ENCODE assay signal across 9 mouse cellular contexts in the genomic region with DNA sequence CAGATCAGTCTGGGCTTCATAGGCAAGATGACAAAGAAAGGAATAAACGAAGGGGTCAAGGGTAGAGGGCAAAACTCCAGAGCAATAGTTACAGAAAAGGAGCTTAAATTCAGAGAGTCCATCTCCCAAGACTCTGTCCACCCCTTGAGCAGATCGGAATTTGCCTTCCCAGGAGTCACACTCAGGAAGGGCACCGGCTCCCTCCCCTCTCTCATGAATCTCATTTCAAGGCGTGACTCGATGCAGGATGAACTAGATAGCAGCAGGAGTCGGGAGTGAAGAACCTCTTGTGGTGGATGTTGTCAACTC. TPM values are rescaled to one million over a fixed set of nuclear protein-coding genes. Genes with fewer than 3 reads are reported as not detected.
DNase-seq lines count a peak whose midpoint lies in the region; ATAC-seq and TF ChIP-seq lines count a peak whose summit lies in the region.
"Had no signal": no experiment of that assay in that cellular context is flagged by ENCODE, and none has a peak within 500 bp of the region (broad histone marks: within the 10 kb centered on the region; RNA-seq: fewer than 3 reads in every experiment).

No protein-coding gene starts in this region.

- 0 out of 2 replicates have a peak, but pooled peaks cover 4% of the 10 kb centered on the region for H3K4me1 ChIP-seq in heart, embryonic 12.5 days (replicated peaks)
- H3K4me1 ChIP-seq in MEL (ENCODE audit: control insufficient read depth in 1 of 2, insufficient read depth in 2 of 2, low read length in 2 of 2), result peaks cover 0 to 14% of the 10 kb centered on the region in 2 experiments; a peak in 2 of 4 replicates
- H3K4me1 ChIP-seq in hindbrain, embryonic 14.5 days (replicated peaks; ENCODE audit: control insufficient read depth, insufficient read depth, low read length), result no peaks in the 10 kb centered on the region; the same call in 1 of the 2 replicates
- no peaks in the 10 kb centered on the region for H3K4me1 ChIP-seq in midbrain, embryonic 12.5 days

- no peaks in the 10 kb centered on the region for H3K9me3 ChIP-seq in heart, embryonic 12.5 days (replicated peaks)
- H3K9me3 ChIP-seq in MEL (replicated peaks; ENCODE audit: insufficient read depth, low read length), result no peaks in the 10 kb centered on the region
- H3K9me3 ChIP-seq in hindbrain, embryonic 14.5 days (ENCODE audit: control insufficient read depth, low read length), result no peaks in the 10 kb centered on the region
- H3K9me3 ChIP-seq in midbrain, embryonic 12.5 days, result no peaks in the 10 kb centered on the region

- H3K27ac ChIP-seq in heart, embryonic 12.5 days (ENCODE audit: poor library complexity, severe bottlenecking), result peak overlapping the region; percentile 80; the same call in 1 of the 2 replicates
- H3K27ac ChIP-seq in MEL (ENCODE audit: control insufficient read depth, low read depth, low read length), result peak overlapping the region; percentile 96
- peak overlapping the region; percentile 86 for H3K27ac ChIP-seq in hindbrain, embryonic 14.5 days
- peak overlapping the region; percentile 73 for H3K27ac ChIP-seq in midbrain, embryonic 12.5 days (replicated peaks)

- DNase-seq in heart, postnatal 25 days (ENCODE audit: low spot score), result no peak
- DNase-seq in MEL (ENCODE audit: low read depth, low spot score), result no peak
- DNase-seq in hindbrain, embryonic 14.5 days (ENCODE audit: low spot score), result no peak
- no peak for DNase-seq in urinary bladder, postnatal 14 days (ENCODE audit: low spot score)
- no peak for DNase-seq in layer of hippocampus, adult 9-11 months
- no peak for DNase-seq in ovary, postnatal 36 days (ENCODE audit: low spot score)

- 0 out of 2 replicates have a peak, but pooled peaks cover 5% of the 10 kb centered on the region for H3K27me3 ChIP-seq in heart, embryonic 12.5 days (replicated peaks)
- H3K27me3 ChIP-seq in MEL (ENCODE audit: control insufficient read depth in 1 of 2, insufficient read depth in 2 of 2, low read length in 2 of 2), result no peaks in the 10 kb centered on the region
- no peaks in the 10 kb centered on the region for H3K27me3 ChIP-seq in hindbrain, embryonic 14.5 days (ENCODE audit: control insufficient read depth, insufficient read depth, low read length)
- no peaks in the 10 kb centered on the region for H3K27me3 ChIP-seq in midbrain, embryonic 12.5 days

- intact Hi-C loops in heart, postnatal 25 days (cut with DNase I), result loop anchor here (2.0 kb wide), 1 partner anchor 20 kb away; no protein-coding TSS in a partner anchor

- peak overlapping the region; percentile 67 for H3K4me3 ChIP-seq in heart, embryonic 12.5 days
- peak overlapping the region; percentile 67 to 85 for H3K4me3 ChIP-seq in MEL (ENCODE audit: control insufficient read depth in 1 of 2, insufficient read depth in 1 of 2, low read depth in 2 of 2, low read length in 2 of 2)
- H3K4me3 ChIP-seq in hindbrain, embryonic 14.5 days (replicated peaks; ENCODE audit: low read length), result peak overlapping the region; percentile 53
- peak overlapping the region; percentile 56 for H3K4me3 ChIP-seq in midbrain, embryonic 12.5 days

- TF ChIP-seq EP300 in MEL (IDR thresholded peaks at IDR 0.05; ENCODE audit: low read depth in 1 of 2, low read length in 2 of 2), result no peak

- no peak for TF ChIP-seq CTCF in MEL (IDR thresholded peaks at IDR 0.05 in 2 of 3, conservative IDR thresholded peaks at IDR 0.05 in 1 of 3; ENCODE audit: control insufficient read depth in 1 of 3, insufficient read depth in 1 of 3, low read depth in 2 of 3, low read length in 3 of 3, poor library complexity in 1 of 3, severe bottlenecking in 1 of 3)

- peak; percentile 63 for ATAC-seq in heart, embryonic 12.5 days (ENCODE audit: insufficient number of reproducible peaks, low FRiP score)
- ATAC-seq in hindbrain, embryonic 14.5 days (ENCODE audit: low FRiP score), result peak; percentile 74
- ATAC-seq in midbrain, embryonic 12.5 days (ENCODE audit: low FRiP score, low read depth), result peak; percentile 59

- peak overlapping the region; percentile 72 for H3K4me2 ChIP-seq in heart, embryonic 12.5 days
- H3K4me2 ChIP-seq in hindbrain, embryonic 14.5 days (replicated peaks), result peak overlapping the region; percentile 53
- peak overlapping the region; percentile 59 for H3K4me2 ChIP-seq in midbrain, embryonic 12.5 days (replicated peaks)

- no peaks in the 10 kb centered on the region for H3K79me2 ChIP-seq in MEL (ENCODE audit: control insufficient read depth, insufficient read depth, low read length, poor library complexity)

- 2% methylated on average over 6 of the region's 6 CpGs for WGBS in heart, embryonic 12.5 days
- 0% methylated on average over 6 of the region's 6 CpGs for WGBS in hindbrain, embryonic 14.5 days
- 0% methylated on average over 6 of the region's 6 CpGs for WGBS in midbrain, embryonic 12.5 days

- no peak for TF ChIP-seq POLR2A in MEL (IDR thresholded peaks at IDR 0.05; ENCODE audit: control insufficient read depth in 1 of 2, insufficient read depth in 1 of 2, low read depth in 1 of 2, low read length in 2 of 2, poor library complexity in 1 of 2)

- TF ChIP-seq RAD21 in MEL (IDR thresholded peaks at IDR 0.05; ENCODE audit: low read depth, low read length), result no peak

- no peaks in the 10 kb centered on the region for H3K36me3 ChIP-seq in heart, embryonic 12.5 days
- peaks cover 0 to 8% of the 10 kb centered on the region in 2 experiments; a peak in 1 of 4 replicates for H3K36me3 ChIP-seq in MEL (ENCODE audit: control insufficient read depth in 1 of 2, insufficient read depth in 2 of 2, low read length in 2 of 2)
- no peaks in the 10 kb centered on the region for H3K36me3 ChIP-seq in hindbrain, embryonic 14.5 days (replicated peaks; ENCODE audit: control insufficient read depth, insufficient read depth)
- H3K36me3 ChIP-seq in midbrain, embryonic 12.5 days, result no peaks in the 10 kb centered on the region

- peak overlapping the region; percentile 73 for H3K9ac ChIP-seq in heart, embryonic 12.5 days
- peak overlapping the region; percentile 73 for H3K9ac ChIP-seq in MEL (ENCODE audit: control insufficient read depth, low read depth, low read length, poor library complexity, severe bottlenecking)
- peak overlapping the region; percentile 72 for H3K9ac ChIP-seq in hindbrain, embryonic 14.5 days
- H3K9ac ChIP-seq in midbrain, embryonic 12.5 days (replicated peaks), result peak overlapping the region; percentile 62

TF ChIP-seq in MEL, 35 proteins besides CTCF, POLR2A, EP300 and RAD21:
- TF ChIP-seq ZMIZ1 (IDR thresholded peaks at IDR 0.05; ENCODE audit: low read depth, low read length) (no peak), GABPA (IDR thresholded peaks at IDR 0.05; ENCODE audit: low read depth, low read length) (no peak), MAZ (IDR thresholded peaks at IDR 0.05; ENCODE audit: low read depth, low read length) (peak; percentile 77; the same call in 1 of the 2 replicates), GATA1 (IDR thresholded peaks at IDR 0.05; ENCODE audit: low read depth, low read length) (no peak), MYC (IDR thresholded peaks at IDR 0.05; ENCODE audit: low read depth, low read length) (no peak), TBP (IDR thresholded peaks at IDR 0.05; ENCODE audit: low read depth, low read length) (no peak), ZC3H11A (IDR thresholded peaks at IDR 0.05; ENCODE audit: low read depth, low read length) (no peak), ZNF384 (IDR thresholded peaks at IDR 0.05; ENCODE audit: low read depth, low read length) (no peak), SMC3 (IDR thresholded peaks at IDR 0.05; ENCODE audit: low read depth, low read length) (peak; percentile 10; the same call in 1 of the 2 replicates), ELF1 (IDR thresholded peaks at IDR 0.05; ENCODE audit: low read depth, low read length) (no peak), MXI1 (IDR thresholded peaks at IDR 0.05; ENCODE audit: low read depth, low read length) (peak; percentile 83)

RNA-seq across cellular contexts. Expression of gene Slfn14, which starts 15.7 kb away (rescaled TPM):
- 3.0 and 3.4 TPM in 2 replicates for polyA plus RNA-seq in heart, embryonic 12.5 days (2016; fragmentation: Nextera tagmentation; extraction: Ambion mirVana)
- total RNA-seq in heart, postnatal 25 days (2021), result under 1 TPM; 0.08 to 0.11 TPM
- total RNA-seq in MEL (2012; rRNA removed), result 0.04 and 0.07 TPM in 2 replicates
- polyA plus RNA-seq in MEL (2012; ENCODE audit: insufficient read depth in 1 of 2, insufficient read length in 2 of 2, low read depth in 1 of 2, low replicate concordance in 2 of 2, missing spikeins in 1 of 2), result under 1 TPM in 1 of 2 experiments, not detected in 1; 0.19 TPM
- 0.05 TPM in 1 of 2 replicates, not detected in the other for polyA plus RNA-seq in hindbrain, embryonic 14.5 days (2014; fragmentation: Nextera tagmentation; extraction: Ambion mirVana)
- 0.55 and 0.83 TPM in 2 replicates for polyA plus RNA-seq in midbrain, embryonic 12.5 days (2016; fragmentation: Nextera tagmentation; extraction: Ambion mirVana)
- total RNA-seq: hematopoietic stem cell, adult 5-6 weeks had no signal

RNA-seq across cellular contexts. Expression of gene Ap2b1, which starts 28.0 kb away (rescaled TPM):
- polyA plus RNA-seq in heart, embryonic 12.5 days (2016; fragmentation: Nextera tagmentation; extraction: Ambion mirVana), result 53.8 and 58.7 TPM in 2 replicates
- 10 to 100 TPM; 41.2 to 48.3 TPM for total RNA-seq in heart, postnatal 25 days (2021)
- total RNA-seq in MEL (2012; rRNA removed), result 60.6 and 63.4 TPM in 2 replicates
- 100 to 1,000 TPM in 1 of 2 experiments, 10 to 100 TPM in 1; 68.9 to 165 TPM for polyA plus RNA-seq in MEL (2012; ENCODE audit: insufficient read depth in 1 of 2, insufficient read length in 2 of 2, low read depth in 1 of 2, low replicate concordance in 2 of 2, missing spikeins in 1 of 2)
- polyA plus RNA-seq in hindbrain, embryonic 14.5 days (2014; fragmentation: Nextera tagmentation; extraction: Ambion mirVana), result 154 and 180 TPM in 2 replicates
- polyA plus RNA-seq in midbrain, embryonic 12.5 days (2016; fragmentation: Nextera tagmentation; extraction: Ambion mirVana), result 107 and 109 TPM in 2 replicates

RNA-seq across cellular contexts. Expression of gene Pex12, which starts 31.6 kb away (rescaled TPM):
- polyA plus RNA-seq in heart, embryonic 12.5 days (2016; fragmentation: Nextera tagmentation; extraction: Ambion mirVana), result 9.9 and 10.2 TPM in 2 replicates
- 1 to 10 TPM; 5.7 to 6.5 TPM for total RNA-seq in heart, postnatal 25 days (2021)
- 8.2 and 8.4 TPM in 2 replicates for total RNA-seq in MEL (2012; rRNA removed)
- polyA plus RNA-seq in MEL (2012; ENCODE audit: insufficient read depth in 1 of 2, insufficient read length in 2 of 2, low read depth in 1 of 2, low replicate concordance in 2 of 2, missing spikeins in 1 of 2), result 10 to 100 TPM in 1 of 2 experiments, not detected in 1; 11.8 TPM
- 14.9 and 15.1 TPM in 2 replicates for polyA plus RNA-seq in hindbrain, embryonic 14.5 days (2014; fragmentation: Nextera tagmentation; extraction: Ambion mirVana)
- polyA plus RNA-seq in midbrain, embryonic 12.5 days (2016; fragmentation: Nextera tagmentation; extraction: Ambion mirVana), result 19.7 and 20.1 TPM in 2 replicates
